Mouse (Mus musculus) embryonic facial prominence, embryonic 12.5 days (tissue): ENCODE data around the gene 1700020N01Rik. TPM values are rescaled to one million over a fixed set of nuclear protein-coding genes. Genes with fewer than 3 reads are reported as not detected.

ENCODE experiments used
- polyA plus RNA-seq: library from polyadenylated mRNA; unstranded; fragments of >200 nt; fragmentation: Nextera tagmentation; extraction: Ambion mirVana; gene quantifications from 2 replicates; pipeline ENCODE4 v1.2.1, GENCODE M21; 2016

Gene 1700020N01Rik
- polyA plus RNA-seq, 1 experiment from 2014 or later, result not detected

Other genes starting within 250 kb of the 1700020N01Rik start
- gene Aldh8a1, start 215.9 kb upstream of the 1700020N01Rik start, polyA plus RNA-seq, result 0.06 TPM in 1 of 2 replicates, not detected in the other